16 mouse cellular contexts compared by ENCODE assay signal in the genomic region with DNA sequence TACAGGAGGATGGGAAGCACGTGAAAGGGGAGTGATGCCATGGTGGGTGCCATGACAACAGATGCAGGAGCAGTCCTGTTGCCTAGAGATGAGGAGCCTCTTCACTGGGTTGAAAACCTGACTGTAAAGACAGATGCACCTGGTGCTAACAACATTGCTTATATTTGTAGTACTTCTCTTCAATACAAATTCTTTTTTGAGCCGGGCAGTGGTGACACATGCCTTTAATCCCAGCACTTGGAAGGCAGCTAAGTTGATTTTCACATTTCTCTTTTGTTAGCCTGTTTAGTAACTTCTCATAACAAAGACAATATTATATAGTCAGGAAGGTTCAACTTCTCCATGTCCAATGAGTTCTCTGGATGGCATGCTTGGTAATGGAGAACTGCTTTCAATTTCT. TPM values are rescaled to one million over a fixed set of nuclear protein-coding genes. Genes with fewer than 3 reads are reported as not detected.
A peak's percentile ranks its signal among the peaks of the same experiment; 100 is the strongest.
DNase-seq lines count a peak whose midpoint lies in the region; ATAC-seq lines count a peak whose summit lies in the region.
"Had no signal": no experiment of that assay in that cellular context is flagged by ENCODE, and none has a peak within 500 bp of the region (broad histone marks: within the 10 kb centered on the region; RNA-seq: fewer than 3 reads in every experiment).

No protein-coding gene starts in this region.

- no peak for DNase-seq in hindbrain, embryonic 14.5 days (ENCODE audit: low spot score)
- DNase-seq in neural tube, embryonic 11.5 days (ENCODE audit: low spot score) = no peak
- DNase-seq in neural tube, embryonic 10.5 days (ENCODE audit: extremely low spot score, low spot score) = no peak
- no peak for DNase-seq in right cerebral cortex, postnatal 10 days (ENCODE audit: low spot score in 2 of 2)
- no peak for DNase-seq in cerebellum, postnatal 36 days
- DNase-seq: cerebellum, postnatal 14 days; gastrocnemius, postnatal 10 days; heart, postnatal 4 days; kidney, postnatal 36 days; lung, adult 2 months; right cerebral cortex, postnatal 25 days had no signal

- H3K9me3 ChIP-seq in hindbrain, embryonic 12.5 days (replicated peaks) = peaks cover 68% of the 10 kb centered on the region
- H3K9me3 ChIP-seq in hindbrain, embryonic 14.5 days (ENCODE audit: control insufficient read depth, low read length) = peaks cover 89% of the 10 kb centered on the region
- peaks cover 34% of the 10 kb centered on the region for H3K9me3 ChIP-seq in neural tube, embryonic 11.5 days (ENCODE audit: control insufficient read depth, low read length)

- no peak overlapping the region for H3K4me2 ChIP-seq in hindbrain, embryonic 12.5 days (replicated peaks)
- H3K4me2 ChIP-seq in hindbrain, embryonic 14.5 days (replicated peaks) = no peak overlapping the region
- H3K4me2 ChIP-seq in neural tube, embryonic 11.5 days (ENCODE audit: low read depth) = no peak overlapping the region
- H3K4me2 ChIP-seq: stomach, embryonic 15.5 days had no signal

- WGBS in hindbrain, embryonic 12.5 days = 76% methylated on average over 2 of the region's 2 CpGs
- 79% methylated on average over 2 of the region's 2 CpGs for WGBS in hindbrain, embryonic 14.5 days
- 70% methylated on average over 2 of the region's 2 CpGs for WGBS in neural tube, embryonic 11.5 days

- no peak overlapping the region for H3K9ac ChIP-seq in hindbrain, embryonic 12.5 days
- H3K9ac ChIP-seq in hindbrain, embryonic 14.5 days = no peak overlapping the region
- no peak overlapping the region for H3K9ac ChIP-seq in neural tube, embryonic 11.5 days (ENCODE audit: low read length)
- H3K9ac ChIP-seq: stomach, embryonic 15.5 days had no signal

- no peak overlapping the region for H3K27ac ChIP-seq in hindbrain, embryonic 12.5 days
- no peak overlapping the region for H3K27ac ChIP-seq in hindbrain, embryonic 14.5 days
- no peak overlapping the region for H3K27ac ChIP-seq in neural tube, embryonic 11.5 days (ENCODE audit: low read depth, low read length)
- H3K27ac ChIP-seq: stomach, embryonic 15.5 days had no signal

- peak; percentile 27 for ATAC-seq in hindbrain, embryonic 12.5 days (ENCODE audit: low FRiP score)
- no peak for ATAC-seq in hindbrain, embryonic 14.5 days (ENCODE audit: low FRiP score)
- 0 out of 2 replicates have a peak, but pooled peaks have one; percentile 8 for ATAC-seq in neural tube, embryonic 11.5 days (ENCODE audit: insufficient read depth, low FRiP score, low TSS enrichment)
- ATAC-seq in megakaryocyte progenitor cell, adult 5-6 weeks (replicated peaks; ENCODE audit: poor library complexity) = peak; percentile 16; the same call in 1 of the 2 replicates

- no peaks in the 10 kb centered on the region for H3K4me1 ChIP-seq in hindbrain, embryonic 12.5 days
- H3K4me1 ChIP-seq in hindbrain, embryonic 14.5 days (replicated peaks; ENCODE audit: control insufficient read depth, insufficient read depth, low read length) = no peaks in the 10 kb centered on the region
- no peaks in the 10 kb centered on the region for H3K4me1 ChIP-seq in neural tube, embryonic 11.5 days (ENCODE audit: control insufficient read depth, insufficient read depth, low read length)
- H3K4me1 ChIP-seq: stomach, embryonic 15.5 days had no signal

- H3K36me3 ChIP-seq in hindbrain, embryonic 12.5 days = no peaks in the 10 kb centered on the region
- no peaks in the 10 kb centered on the region for H3K36me3 ChIP-seq in hindbrain, embryonic 14.5 days (replicated peaks; ENCODE audit: control insufficient read depth, insufficient read depth)
- no peaks in the 10 kb centered on the region for H3K36me3 ChIP-seq in neural tube, embryonic 11.5 days (ENCODE audit: control insufficient read depth, insufficient read depth, low read length)
- H3K36me3 ChIP-seq: stomach, embryonic 15.5 days had no signal

- no peaks in the 10 kb centered on the region for H3K27me3 ChIP-seq in hindbrain, embryonic 12.5 days
- H3K27me3 ChIP-seq in hindbrain, embryonic 14.5 days (ENCODE audit: control insufficient read depth, insufficient read depth, low read length) = no peaks in the 10 kb centered on the region
- H3K27me3 ChIP-seq in neural tube, embryonic 11.5 days (ENCODE audit: control insufficient read depth, insufficient read depth, low read length) = no peaks in the 10 kb centered on the region
- H3K27me3 ChIP-seq: stomach, embryonic 15.5 days had no signal

- no peak overlapping the region for H3K4me3 ChIP-seq in hindbrain, embryonic 12.5 days
- no peak overlapping the region for H3K4me3 ChIP-seq in hindbrain, embryonic 14.5 days (replicated peaks; ENCODE audit: low read length)
- no peak overlapping the region for H3K4me3 ChIP-seq in neural tube, embryonic 11.5 days (ENCODE audit: low read depth, low read length)
- H3K4me3 ChIP-seq: myocyte; stomach, embryonic 15.5 days had no signal

RNA-seq across cellular contexts. Expression of gene Gm16503, which starts 21.0 kb away (rescaled TPM):
- 0.32 and 0.64 TPM in 2 replicates for polyA plus RNA-seq in hindbrain, embryonic 12.5 days (2016; fragmentation: Nextera tagmentation; extraction: Ambion mirVana)
- polyA plus RNA-seq in hindbrain, embryonic 14.5 days (2014; fragmentation: Nextera tagmentation; extraction: Ambion mirVana) = 0.48 and 0.80 TPM in 2 replicates
- polyA plus RNA-seq in neural tube, embryonic 11.5 days (2014; fragmentation: Nextera tagmentation; extraction: Ambion mirVana) = 0.09 and 0.16 TPM in 2 replicates
- 0.37 and 0.79 TPM in 2 replicates for total RNA-seq in megakaryocyte progenitor cell, adult 5-6 weeks (2015)
- 0.17 and 0.78 TPM in 2 replicates for total RNA-seq in megakaryocyte progenitor cell, adult 5-6 weeks (2017)
- polyA plus RNA-seq: myocyte had no signal

RNA-seq across cellular contexts. Expression of gene Zfp982, which starts 26.8 kb away (rescaled TPM):
- polyA plus RNA-seq in hindbrain, embryonic 12.5 days (2016; fragmentation: Nextera tagmentation; extraction: Ambion mirVana) = 8.5 and 9.8 TPM in 2 replicates
- 7.2 and 7.7 TPM in 2 replicates for polyA plus RNA-seq in hindbrain, embryonic 14.5 days (2014; fragmentation: Nextera tagmentation; extraction: Ambion mirVana)
- polyA plus RNA-seq in neural tube, embryonic 11.5 days (2014; fragmentation: Nextera tagmentation; extraction: Ambion mirVana) = 6.1 and 7.1 TPM in 2 replicates
- total RNA-seq in megakaryocyte progenitor cell, adult 5-6 weeks (2015) = 15.3 and 23.5 TPM in 2 replicates
- total RNA-seq in megakaryocyte progenitor cell, adult 5-6 weeks (2017) = 7.7 and 12.0 TPM in 2 replicates

RNA-seq across cellular contexts. Expression of gene Zfp985, which starts 34.1 kb away (rescaled TPM):
- polyA plus RNA-seq in hindbrain, embryonic 12.5 days (2016; fragmentation: Nextera tagmentation; extraction: Ambion mirVana) = 0.10 TPM in 1 of 2 replicates, not detected in the other
- 0.07 and 0.09 TPM in 2 replicates for polyA plus RNA-seq in hindbrain, embryonic 14.5 days (2014; fragmentation: Nextera tagmentation; extraction: Ambion mirVana)
- polyA plus RNA-seq in neural tube, embryonic 11.5 days (2014; fragmentation: Nextera tagmentation; extraction: Ambion mirVana) = 0.15 TPM in 1 of 2 replicates, not detected in the other
- 0.59 and 0.93 TPM in 2 replicates for total RNA-seq in megakaryocyte progenitor cell, adult 5-6 weeks (2015)
- 0.10 and 0.42 TPM in 2 replicates for total RNA-seq in megakaryocyte progenitor cell, adult 5-6 weeks (2017)
- total RNA-seq: gastrocnemius, postnatal 10 days; left cerebral cortex, adult 18-20 months had no signal
- polyA plus RNA-seq: lung, adult 2 months had no signal
